Mouse (Mus musculus) stomach, embryonic 14.5 days (tissue): Measurements from ENCODE around the gene Prdx1. TPM values are rescaled to one million over a fixed set of nuclear protein-coding genes. Genes with fewer than 3 reads are reported as not detected.
A peak's percentile ranks its signal among the peaks of the same experiment; 100 is the strongest.

ENCODE experiments used
- ATAC-seq: fragments of 200-750 bp; cut with Nextera tagmentation; 2 replicates; pipeline ENCODE4 v1.8.0; 2017; ENCODE audit warnings: low read depth, moderate TSS enrichment; ENCODE audit not compliant: insufficient number of reproducible peaks, insufficient read depth, low FRiP score
- H3K27ac ChIP-seq: fragments of 300-500 bp; sonication (generic); 2 replicates; pipeline ENCODE4 v1.5.1; 2014; ENCODE audit warnings: mild to moderate bottlenecking, low read length, moderate library complexity, mixed read lengths
- H3K27me3 ChIP-seq: fragments of 300-500 bp; sonication (generic); 2 replicates; pipeline ENCODE4 v1.6.1; 2014; ENCODE audit warnings: low read length, control low read depth, mixed read lengths; ENCODE audit not compliant: control insufficient read depth, insufficient read depth
- H3K36me3 ChIP-seq: fragments of 300-500 bp; sonication (generic); 2 replicates; pipeline ENCODE4 v1.6.1; 2014; ENCODE audit warnings: mild to moderate bottlenecking, control low read depth, low read length, moderate library complexity, mixed read lengths; ENCODE audit not compliant: control insufficient read depth, insufficient read depth
- H3K4me1 ChIP-seq: fragments of 300-500 bp; sonication (generic); 2 replicates; pipeline ENCODE4 v1.6.1; 2014; ENCODE audit warnings: low read length, control low read depth, mixed read lengths; ENCODE audit not compliant: control insufficient read depth, insufficient read depth
- H3K4me2 ChIP-seq: fragments of 300-500 bp; sonication (generic); replicated peaks from 2 replicates; pipeline ENCODE4 v1.6.1; 2014; ENCODE audit warnings: low read depth, low read length, control low read depth
- H3K4me3 ChIP-seq: fragments of 300-500 bp; sonication (generic); 2 replicates; pipeline ENCODE4 v1.5.1; 2014; ENCODE audit warnings: low read depth, low read length, control low read depth
- H3K9ac ChIP-seq: fragments of 300-500 bp; sonication (generic); replicated peaks from 2 replicates; pipeline ENCODE4 v1.6.1; 2014; ENCODE audit warnings: low read depth, mild to moderate bottlenecking, control low read depth, low read length, moderate library complexity, mixed read lengths
- H3K9me3 ChIP-seq: fragments of 300-500 bp; sonication (generic); 2 replicates; pipeline ENCODE4 v1.6.1; 2016; ENCODE audit warnings: low read depth, low read length, control low read depth; ENCODE audit not compliant: control insufficient read depth
- WGBS: fragments of 180-500 bp; shearing (Covaris S2); extraction: QIAGEN DNeasy Blood & Tissue Kit; methylation state at CpG from one replicate; pipeline ENCODE4 v1.1.7; 2014; 5-methylcytosine and 5-hydroxymethylcytosine counted together
- polyA plus RNA-seq: library from polyadenylated mRNA; unstranded; fragments of >200 nt; fragmentation: Nextera tagmentation; extraction: Ambion mirVana; gene quantifications from 2 replicates; pipeline ENCODE4 v1.2.1, GENCODE M21; 2014

Prdx1 gene
- polyA plus RNA-seq, 1 experiment from 2014 or later = 1,341 TPM

- no peak for ATAC-seq
- Histone ChIP-seq H3K36me3 (peaks cover 16% of the 10 kb centered on the region), H3K27ac (no peak overlapping the region), H3K4me1 (no peaks in the 10 kb centered on the region), H3K4me3 (no peak overlapping the region), H3K9ac (no peak overlapping the region), H3K9me3 (no peaks in the 10 kb centered on the region), H3K27me3 (no peaks in the 10 kb centered on the region), H3K4me2 (no peak overlapping the region)
- 34% methylated on average over 6 of the region's 6 CpGs for WGBS
These were observed 18.5 kb downstream of the Prdx1 start for GRCm38 (mm10) chr4:116703804-116704203.

- 14% methylated on average over 9 of the region's 9 CpGs for WGBS
- ATAC-seq = no peak
- Histone ChIP-seq H3K4me2 (peak overlapping the region; percentile 67), H3K4me1 (0 out of 2 replicates have a peak, but pooled peaks cover 3% of the 10 kb centered on the region), H3K27ac (no peak overlapping the region), H3K9ac (peak overlapping the region; percentile 37; the same call in 1 of the 2 replicates), H3K9me3 (no peaks in the 10 kb centered on the region), H3K27me3 (no peaks in the 10 kb centered on the region), H3K4me3 (peak overlapping the region; percentile 64), H3K36me3 (no peaks in the 10 kb centered on the region)
These were observed 22.3 kb downstream of the Prdx1 start for GRCm38 (mm10) chr4:116707666-116708065.

- peak; percentile 100 for ATAC-seq
- under 1% methylated on average over 29 of the region's 29 CpGs for WGBS
- Histone ChIP-seq H3K27me3 (no peaks in the 10 kb centered on the region), H3K36me3 (no peaks in the 10 kb centered on the region), H3K4me2 (peak within 1 kb of the TSS; percentile 91), H3K4me3 (peak within 1 kb of the TSS; percentile 64), H3K4me1 (0 out of 2 replicates have a peak, but pooled peaks cover 3% of the 10 kb centered on the region), H3K9me3 (no peaks in the 10 kb centered on the region), H3K9ac (peak within 1 kb of the TSS; percentile 46; the same call in 1 of the 2 replicates), H3K27ac (no peak within 1 kb of the TSS)
These were observed 22.9 kb downstream of the Prdx1 start, which contains the start of the genes Mmachc and Ccdc163 for GRCm38 (mm10) chr4:116708201-116708764. Mmachc (minus strand) TSS chr4:116708406. Ccdc163 (plus strand) TSS chr4:116708509.

GRCm38 (mm10) chr4:116708791-116709390, 23.5 kb downstream of the Prdx1 start:
- WGBS = 7% methylated on average over 9 of the region's 9 CpGs
- no peak overlapping the region for H3K27ac ChIP-seq
- peak overlapping the region; percentile 46; the same call in 1 of the 2 replicates for H3K9ac ChIP-seq
- peak overlapping the region; percentile 91 for H3K4me2 ChIP-seq
- H3K9me3 ChIP-seq = no peaks in the 10 kb centered on the region
- H3K27me3 ChIP-seq = no peaks in the 10 kb centered on the region
- no peak for ATAC-seq
- peak overlapping the region; percentile 64 for H3K4me3 ChIP-seq
- H3K36me3 ChIP-seq = no peaks in the 10 kb centered on the region; the same call in 1 of the 2 replicates
- 0 out of 2 replicates have a peak, but pooled peaks cover 3% of the 10 kb centered on the region for H3K4me1 ChIP-seq

GRCm38 (mm10) chr4:116710154-116710553, 24.8 kb downstream of the Prdx1 start:
- no peak for ATAC-seq
- Histone ChIP-seq H3K4me1 (0 out of 2 replicates have a peak, but pooled peaks cover 3% of the 10 kb centered on the region), H3K4me3 (no peak overlapping the region), H3K4me2 (no peak overlapping the region), H3K9me3 (no peaks in the 10 kb centered on the region), H3K27me3 (no peaks in the 10 kb centered on the region), H3K27ac (no peak overlapping the region), H3K9ac (no peak overlapping the region), H3K36me3 (peaks cover 5% of the 10 kb centered on the region)
- 88% methylated on average over 2 of the region's 2 CpGs for WGBS

- no peak for ATAC-seq
These were observed 27.2 kb downstream of the Prdx1 start for GRCm38 (mm10) chr4:116712536-116712935.

GRCm38 (mm10) chr4:116719396-116719795, 34.1 kb downstream of the Prdx1 start:
- Histone ChIP-seq H3K9ac (no peak overlapping the region), H3K9me3 (no peaks in the 10 kb centered on the region), H3K4me2 (no peak overlapping the region), H3K4me3 (no peak overlapping the region), H3K4me1 (no peaks in the 10 kb centered on the region), H3K27me3 (no peaks in the 10 kb centered on the region), H3K27ac (no peak overlapping the region), H3K36me3 (peaks cover 6% of the 10 kb centered on the region; the same call in 1 of the 2 replicates)
- 19% methylated on average over 3 of the region's 3 CpGs for WGBS
- no peak for ATAC-seq

More at GRCm38 (mm10) chr4:116712536-116712935, 27.2 kb downstream of the Prdx1 start:
- H3K4me3 ChIP-seq = no peak overlapping the region
- H3K27ac ChIP-seq = no peak overlapping the region
- H3K9ac ChIP-seq = no peak overlapping the region
- H3K4me1 ChIP-seq = 0 out of 2 replicates have a peak, but pooled peaks cover 3% of the 10 kb centered on the region
- no peaks in the 10 kb centered on the region for H3K9me3 ChIP-seq
- 87% methylated on average over 1 of the region's 1 CpGs for WGBS
- no peaks in the 10 kb centered on the region for H3K27me3 ChIP-seq
- no peak overlapping the region for H3K4me2 ChIP-seq
- H3K36me3 ChIP-seq = peaks cover 6% of the 10 kb centered on the region

GRCm38 (mm10) chr4:116720343-116721097, 35.2 kb downstream of the Prdx1 start, which contains the start of gene Tesk2:
Tesk2 (plus strand) TSS chr4:116720948.
- Histone ChIP-seq H3K4me2 (peak within 1 kb of the TSS; percentile 76), H3K4me1 (0 out of 2 replicates have a peak, but pooled peaks cover 4% of the 10 kb centered on the region), H3K4me3 (peak within 1 kb of the TSS; percentile 76), H3K9ac (peak within 1 kb of the TSS; percentile 87), H3K36me3 (no peaks in the 10 kb centered on the region), H3K9me3 (no peaks in the 10 kb centered on the region), H3K27me3 (no peaks in the 10 kb centered on the region), H3K27ac (peak within 1 kb of the TSS; percentile 90)
- WGBS = under 1% methylated on average over 34 of the region's 34 CpGs
- ATAC-seq = peak; percentile 98
